Mouse (Mus musculus) limb, embryonic 13.5 days (tissue): ENCODE results near the gene Taf1c. TPM values are rescaled to one million over a fixed set of nuclear protein-coding genes. Genes with fewer than 3 reads are reported as not detected.
A peak's percentile ranks its signal among the peaks of the same experiment; 100 is the strongest.

ENCODE experiments used
- ATAC-seq: fragments of 200-750 bp; cut with Nextera tagmentation; 2 replicates; pipeline ENCODE4 v1.8.0; 2017; ENCODE audit warnings: low read depth, moderate number of reproducible peaks, moderate TSS enrichment; ENCODE audit not compliant: low FRiP score
- H3K27ac ChIP-seq: fragments of 300-500 bp; sonication (generic); 2 replicates; pipeline ENCODE4 v1.5.1; 2015; ENCODE audit warnings: inconsistent platforms, mild to moderate bottlenecking, moderate library complexity
- H3K27me3 ChIP-seq: fragments of 300-500 bp; sonication (generic); 2 replicates; pipeline ENCODE4 v1.6.1; 2015; ENCODE audit warnings: mild to moderate bottlenecking, inconsistent platforms
- H3K36me3 ChIP-seq: fragments of 300-500 bp; sonication (generic); 2 replicates; pipeline ENCODE4 v1.6.1; 2015; ENCODE audit warnings: inconsistent platforms, mild to moderate bottlenecking, moderate library complexity
- H3K4me1 ChIP-seq: fragments of 300-500 bp; sonication (generic); 2 replicates; pipeline ENCODE4 v1.6.1; 2015; ENCODE audit warnings: inconsistent platforms
- H3K4me2 ChIP-seq: fragments of 300-500 bp; sonication (generic); replicated peaks from 2 replicates; pipeline ENCODE4 v1.6.1; 2015; ENCODE audit warnings: inconsistent platforms, mild to moderate bottlenecking, moderate library complexity
- H3K4me3 ChIP-seq: fragments of 300-500 bp; sonication (generic); 2 replicates; pipeline ENCODE4 v1.5.1; 2015; ENCODE audit warnings: moderate library complexity, mild to moderate bottlenecking, inconsistent platforms
- H3K9ac ChIP-seq: fragments of 300-500 bp; sonication (generic); 2 replicates; pipeline ENCODE4 v1.6.1; 2015; ENCODE audit warnings: mild to moderate bottlenecking, inconsistent platforms
- H3K9me3 ChIP-seq: fragments of 300-500 bp; sonication (generic); 2 replicates; pipeline ENCODE4 v1.6.1; 2016; ENCODE audit warnings: inconsistent platforms
- WGBS: fragments of 180-500 bp; shearing (Covaris S2); methylation state at CpG from one replicate; pipeline ENCODE4 v1.1.7; 2015; 5-methylcytosine and 5-hydroxymethylcytosine counted together
- polyA plus RNA-seq: library from polyadenylated mRNA; unstranded; fragments of >200 nt; fragmentation: Nextera tagmentation; extraction: Ambion mirVana; gene quantifications from 2 replicates; pipeline ENCODE4 v1.2.1, GENCODE M21; 2015

Taf1c gene
- polyA plus RNA-seq: 12.4 and 13.8 TPM in 2 replicates

GRCm38 (mm10) chr8:119604996-119605395, at the start of gene Taf1c:
Gene Taf1c, minus strand, starts transcription at chr8:119605222.
- H3K36me3 ChIP-seq: peaks cover 29% of the 10 kb centered on the region
- H3K4me1 ChIP-seq: peaks cover 11% of the 10 kb centered on the region
- H3K9me3 ChIP-seq: 0 out of 2 replicates have a peak, but pooled peaks cover 4% of the 10 kb centered on the region
- H3K27me3 ChIP-seq: no peaks in the 10 kb centered on the region
- peak; percentile 82 for ATAC-seq
- no peak within 1 kb of the TSS for H3K27ac ChIP-seq
- under 1% methylated on average over 23 of the region's 23 CpGs for WGBS
- peak within 1 kb of the TSS; percentile 92 for H3K4me2 ChIP-seq
- H3K4me3 ChIP-seq: peak within 1 kb of the TSS; percentile 78
- H3K9ac ChIP-seq: peak within 1 kb of the TSS; percentile 87

DNA sequence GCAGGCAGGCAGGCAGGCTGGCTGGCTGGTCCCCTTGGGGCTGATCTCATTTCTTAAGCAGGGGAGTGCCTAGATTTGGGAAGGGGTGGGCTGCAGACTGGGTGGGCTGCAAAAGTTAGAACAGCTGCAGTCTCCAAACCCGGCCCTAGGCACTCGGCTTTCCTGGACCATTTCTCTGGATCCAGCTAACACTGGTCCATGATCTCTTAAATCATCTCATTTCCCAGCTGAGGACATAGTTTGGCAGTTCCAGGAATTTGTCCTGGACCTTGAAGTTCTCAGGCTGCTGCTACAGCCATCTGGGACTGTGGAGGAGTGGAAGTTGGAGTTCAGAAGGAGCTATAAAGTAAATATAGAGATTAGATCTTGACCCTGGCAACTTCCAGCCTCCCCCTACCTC, 46.3 kb upstream of the Taf1c start:
- Histone ChIP-seq H3K9me3 (0 out of 2 replicates have a peak, but pooled peaks cover under 1% of the 10 kb centered on the region), H3K27ac (no peak overlapping the region), H3K36me3 (no peaks in the 10 kb centered on the region), H3K4me3 (no peak overlapping the region), H3K27me3 (no peaks in the 10 kb centered on the region), H3K9ac (no peak overlapping the region), H3K4me2 (no peak overlapping the region), H3K4me1 (peaks cover 16% of the 10 kb centered on the region)
- 22% methylated on average over 2 of the region's 2 CpGs for WGBS
- 0 out of 2 replicates have a peak, but pooled peaks have one; percentile 28 for ATAC-seq

DNA sequence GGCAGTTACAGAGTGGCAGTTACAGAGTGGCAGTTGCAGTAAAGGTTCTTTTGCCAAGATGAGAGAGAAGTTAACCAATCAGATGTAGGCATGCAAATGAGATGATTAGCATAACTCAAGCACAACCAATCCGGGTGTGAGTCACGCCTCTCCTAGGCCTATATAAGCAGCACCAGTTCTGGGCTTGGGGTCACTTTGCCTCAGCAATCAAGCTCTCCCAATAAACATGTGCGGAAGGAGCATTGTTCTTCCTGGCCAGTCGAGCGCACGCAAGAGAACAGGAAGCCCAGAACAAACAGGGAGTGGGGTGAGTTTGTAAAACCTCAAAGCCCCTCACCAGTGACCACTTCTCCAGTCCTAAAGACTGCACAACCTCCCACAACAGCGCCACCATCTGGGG, 41.8 kb upstream of the Taf1c start:
- 90% methylated on average over 7 of the region's 7 CpGs for WGBS
- no peak for ATAC-seq
- no peaks in the 10 kb centered on the region for H3K27me3 ChIP-seq

DNA sequence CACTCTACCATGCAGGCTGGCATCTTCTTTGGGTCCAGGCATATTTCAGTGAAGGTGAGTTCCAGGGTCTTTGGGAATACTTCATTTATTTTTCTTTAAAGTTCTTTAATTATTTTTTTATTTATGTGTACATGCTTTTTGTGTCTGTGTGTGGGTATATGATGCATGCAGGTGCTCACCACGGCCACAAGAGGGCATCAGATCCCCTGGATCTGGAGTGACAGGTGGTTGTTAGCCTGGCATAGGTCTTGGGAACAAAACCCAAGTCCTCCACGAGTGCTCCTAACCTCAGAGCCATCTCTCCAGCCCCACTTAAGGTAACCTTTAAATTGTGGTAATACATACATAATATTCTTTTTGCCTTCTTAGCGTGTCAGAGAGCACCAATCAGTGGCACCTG, 41.2 kb upstream of the Taf1c start:
- no peaks in the 10 kb centered on the region for H3K27me3 ChIP-seq
- peaks cover 2% of the 10 kb centered on the region; the same call in 1 of the 2 replicates for H3K4me1 ChIP-seq
- H3K36me3 ChIP-seq: no peaks in the 10 kb centered on the region
- H3K27ac ChIP-seq: no peak overlapping the region
- 0 out of 2 replicates have a peak, but pooled peaks cover 8% of the 10 kb centered on the region for H3K9me3 ChIP-seq
- 81% methylated on average over 3 of the region's 3 CpGs for WGBS
- no peak overlapping the region for H3K4me3 ChIP-seq
- no peak for ATAC-seq
- no peak overlapping the region for H3K4me2 ChIP-seq
- no peak overlapping the region for H3K9ac ChIP-seq

More for the DNA sequence above, 41.8 kb upstream of the Taf1c start:
- Histone ChIP-seq H3K36me3 (no peaks in the 10 kb centered on the region), H3K4me3 (no peak overlapping the region), H3K9me3 (0 out of 2 replicates have a peak, but pooled peaks cover 7% of the 10 kb centered on the region), H3K9ac (no peak overlapping the region), H3K4me1 (peaks cover 9% of the 10 kb centered on the region), H3K4me2 (no peak overlapping the region), H3K27ac (no peak overlapping the region)

- Histone ChIP-seq H3K27me3 (no peaks in the 10 kb centered on the region), H3K36me3 (no peaks in the 10 kb centered on the region), H3K9ac (no peak overlapping the region), H3K9me3 (0 out of 2 replicates have a peak, but pooled peaks cover 8% of the 10 kb centered on the region), H3K27ac (no peak overlapping the region), H3K4me1 (0 out of 2 replicates have a peak, but pooled peaks cover 1% of the 10 kb centered on the region), H3K4me3 (no peak overlapping the region), H3K4me2 (no peak overlapping the region)
- no peak for ATAC-seq
- 58% methylated on average over 18 of the region's 18 CpGs for whole genome bisulfite sequencing
Measured at GRCm38 (mm10) chr8:119644981-119645597, 40.1 kb upstream of the Taf1c start.

GRCm38 (mm10) chr8:119644429-119644960, 39.5 kb upstream of the Taf1c start:
- Histone ChIP-seq H3K4me3 (no peak overlapping the region), H3K4me2 (no peak overlapping the region), H3K27ac (no peak overlapping the region), H3K9ac (no peak overlapping the region), H3K36me3 (no peaks in the 10 kb centered on the region), H3K27me3 (no peaks in the 10 kb centered on the region), H3K9me3 (0 out of 2 replicates have a peak, but pooled peaks cover 8% of the 10 kb centered on the region), H3K4me1 (no peaks in the 10 kb centered on the region)
- 43% methylated on average over 17 of the region's 17 CpGs for WGBS
- ATAC-seq: no peak

DNA sequence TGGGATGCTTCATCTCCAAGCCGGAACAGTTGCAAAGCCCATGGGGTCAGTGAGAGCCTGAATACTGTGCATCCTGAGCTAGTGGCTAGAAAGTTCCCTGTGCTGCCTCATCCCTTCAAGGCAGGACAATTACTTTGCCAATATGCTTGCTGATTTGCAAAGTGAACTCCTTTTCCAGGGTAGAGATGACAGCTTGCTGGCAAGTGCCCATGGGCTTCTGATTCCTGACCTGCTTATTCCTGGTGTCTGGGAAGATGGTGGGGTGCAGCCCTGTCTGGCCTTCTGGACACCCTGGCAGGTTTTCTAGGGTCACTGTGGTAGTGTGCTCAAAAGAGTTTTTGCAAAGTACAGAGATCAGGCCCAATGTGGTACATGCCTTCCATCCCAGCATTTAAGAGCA, 37.9 kb upstream of the Taf1c start:
- no peak overlapping the region for H3K4me2 ChIP-seq
- H3K27me3 ChIP-seq: no peaks in the 10 kb centered on the region
- no peak overlapping the region for H3K9ac ChIP-seq
- no peak for ATAC-seq
- H3K27ac ChIP-seq: no peak overlapping the region
- 87% methylated on average over 1 of the region's 1 CpGs for WGBS
- 0 out of 2 replicates have a peak, but pooled peaks cover 8% of the 10 kb centered on the region for H3K9me3 ChIP-seq
- H3K36me3 ChIP-seq: no peaks in the 10 kb centered on the region
- no peak overlapping the region for H3K4me3 ChIP-seq
- H3K4me1 ChIP-seq: no peaks in the 10 kb centered on the region

DNA sequence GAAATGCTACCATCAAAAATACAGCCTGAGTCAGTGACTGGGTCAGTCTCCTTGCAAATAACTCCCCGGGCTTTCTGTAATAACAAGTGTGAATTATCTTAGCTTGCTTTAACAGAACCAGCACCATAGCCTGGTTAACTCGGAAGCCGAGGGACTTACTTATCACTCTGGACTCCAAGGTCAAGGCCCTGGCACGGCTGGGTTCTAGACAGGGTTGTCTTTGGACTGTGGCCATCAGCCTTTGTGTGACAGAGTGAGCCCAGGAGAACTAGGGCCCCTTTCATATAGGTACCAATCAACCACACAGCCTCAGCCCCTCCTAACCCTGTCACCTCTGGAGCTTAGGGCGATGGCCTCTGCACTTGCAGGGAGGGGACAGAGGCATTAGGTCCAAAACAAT, 36.0 kb upstream of the Taf1c start:
- Histone ChIP-seq H3K9me3 (0 out of 2 replicates have a peak, but pooled peaks cover 5% of the 10 kb centered on the region), H3K4me3 (no peak overlapping the region), H3K27ac (no peak overlapping the region), H3K4me1 (no peaks in the 10 kb centered on the region), H3K9ac (no peak overlapping the region), H3K36me3 (no peaks in the 10 kb centered on the region), H3K4me2 (no peak overlapping the region), H3K27me3 (0 out of 2 replicates have a peak, but pooled peaks cover 4% of the 10 kb centered on the region)
- 83% methylated on average over 5 of the region's 5 CpGs for WGBS
- no peak for ATAC-seq

DNA sequence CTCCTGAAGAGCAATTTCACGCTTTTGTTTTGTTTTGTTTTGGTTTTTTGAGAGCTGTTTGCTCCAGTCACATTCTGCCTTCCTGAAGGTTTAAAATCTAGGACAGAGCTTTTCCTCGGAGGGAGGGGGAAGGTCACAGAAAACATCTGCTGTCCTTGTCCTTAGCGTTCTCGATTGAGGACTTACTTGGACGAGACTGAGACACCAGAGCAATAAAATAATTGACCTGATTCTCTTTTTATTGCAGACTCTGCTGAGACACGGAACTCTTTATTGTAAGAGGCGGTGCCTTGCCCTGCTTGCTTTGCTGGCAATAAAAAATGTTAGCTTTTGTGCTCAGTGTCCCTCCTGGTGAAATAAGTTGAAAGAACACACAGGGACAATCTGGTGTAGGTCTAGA, 34.8 kb upstream of the Taf1c start:
- no peak overlapping the region for H3K9ac ChIP-seq
- H3K4me1 ChIP-seq: peaks cover 11% of the 10 kb centered on the region
- ATAC-seq: no peak
- 34% methylated on average over 7 of the region's 7 CpGs for WGBS
- H3K27me3 ChIP-seq: peaks cover 16% of the 10 kb centered on the region
- 0 out of 2 replicates have a peak, but pooled peaks cover 3% of the 10 kb centered on the region for H3K9me3 ChIP-seq
- H3K4me3 ChIP-seq: no peak overlapping the region
- H3K27ac ChIP-seq: no peak overlapping the region
- H3K36me3 ChIP-seq: no peaks in the 10 kb centered on the region
- no peak overlapping the region for H3K4me2 ChIP-seq

- no peak overlapping the region for H3K9ac ChIP-seq
- peaks cover 31% of the 10 kb centered on the region for H3K27me3 ChIP-seq
- no peak overlapping the region for H3K27ac ChIP-seq
- no peaks in the 10 kb centered on the region for H3K36me3 ChIP-seq
- 87% methylated on average over 6 of the region's 6 CpGs for WGBS
- no peak for ATAC-seq
- H3K4me1 ChIP-seq: peaks cover 14% of the 10 kb centered on the region
- no peak overlapping the region for H3K4me2 ChIP-seq
- H3K4me3 ChIP-seq: no peak overlapping the region
- H3K9me3 ChIP-seq: 0 out of 2 replicates have a peak, but pooled peaks cover 3% of the 10 kb centered on the region
Measured at GRCm38 (mm10) chr8:119638261-119638660, 33.2 kb upstream of the Taf1c start.

- H3K4me1 ChIP-seq: peaks cover 14% of the 10 kb centered on the region
- H3K9ac ChIP-seq: no peak overlapping the region
- ATAC-seq: no peak
- H3K27me3 ChIP-seq: peaks cover 39% of the 10 kb centered on the region
- H3K4me2 ChIP-seq: no peak overlapping the region
- no peak overlapping the region for H3K27ac ChIP-seq
- WGBS: 76% methylated on average over 4 of the region's 4 CpGs
- H3K4me3 ChIP-seq: no peak overlapping the region
- no peaks in the 10 kb centered on the region for H3K36me3 ChIP-seq
- H3K9me3 ChIP-seq: 0 out of 2 replicates have a peak, but pooled peaks cover 3% of the 10 kb centered on the region
Measured at GRCm38 (mm10) chr8:119637381-119637780, 32.4 kb upstream of the Taf1c start.

GRCm38 (mm10) chr8:119636766-119637165, 31.7 kb upstream of the Taf1c start:
- 0 out of 2 replicates have a peak, but pooled peaks cover under 1% of the 10 kb centered on the region for H3K9me3 ChIP-seq

More at GRCm38 (mm10) chr8:119636766-119637165, 31.7 kb upstream of the Taf1c start:
- no peak overlapping the region for H3K4me3 ChIP-seq
- H3K36me3 ChIP-seq: no peaks in the 10 kb centered on the region
- H3K4me2 ChIP-seq: no peak overlapping the region
- H3K4me1 ChIP-seq: peaks cover 14% of the 10 kb centered on the region
- WGBS: 55% methylated on average over 7 of the region's 7 CpGs
- H3K27ac ChIP-seq: no peak overlapping the region
- no peak for ATAC-seq
- 0 out of 2 replicates have a peak overlapping the region, but pooled peaks have one; percentile 13 for H3K9ac ChIP-seq
- H3K27me3 ChIP-seq: peaks cover 41% of the 10 kb centered on the region
